Mouse (Mus musculus) MEL (cell line): ENCODE data around the gene Myh2. TPM values are rescaled to one million over a fixed set of nuclear protein-coding genes. Genes with fewer than 3 reads are reported as not detected.

ENCODE experiments used
- DNase-seq: peaks from one replicate; pipeline ENCODE4 v3.0.0; 2011; ENCODE audit warnings: low read depth, low spot score
- H3K27ac ChIP-seq: 2 replicates; pipeline ENCODE4 v1.5.1; 2012; ENCODE audit warnings: low read depth, mild to moderate bottlenecking, control low read depth, low read length, moderate library complexity; ENCODE audit not compliant: control insufficient read depth
- H3K27me3 ChIP-seq, 2 experiments: fragments of 150-350 bp in 1 of 2; sonication (generic) in 1 of 2; 2 replicates each; pipeline ENCODE4 v1.6.1; 2012; ENCODE audit warnings: low read length in 2 of 2, mild to moderate bottlenecking in 2 of 2, improper control_type of control experiment in 1 of 2, moderate library complexity in 1 of 2; ENCODE audit not compliant: insufficient read depth in 2 of 2, control insufficient read depth in 1 of 2
- H3K36me3 ChIP-seq, 2 experiments: 2 replicates each; pipeline ENCODE4 v1.6.1; 2012 to 2014; ENCODE audit warnings: low read length in 2 of 2, improper control_type of control experiment in 1 of 2, inconsistent platforms in 1 of 2, mild to moderate bottlenecking in 1 of 2; ENCODE audit not compliant: insufficient read depth in 2 of 2, control insufficient read depth in 1 of 2
- H3K4me1 ChIP-seq, 2 experiments: fragments of 150-350 bp in 1 of 2; sonication (generic) in 1 of 2; 2 replicates each; pipeline ENCODE4 v1.6.1; 2012; ENCODE audit warnings: low read length in 2 of 2, improper control_type of control experiment in 1 of 2, mild to moderate bottlenecking in 1 of 2; ENCODE audit not compliant: insufficient read depth in 2 of 2, control insufficient read depth in 1 of 2
- H3K4me3 ChIP-seq, 2 experiments: fragments of 150-350 bp in 1 of 2; sonication (generic) in 1 of 2; 2 replicates each; pipeline ENCODE4 v1.5.1; 2012; ENCODE audit warnings: low read depth in 2 of 2, low read length in 2 of 2, mild to moderate bottlenecking in 2 of 2, moderate library complexity in 2 of 2, control low read depth in 1 of 2, improper control_type of control experiment in 1 of 2; ENCODE audit not compliant: control insufficient read depth in 1 of 2, insufficient read depth in 1 of 2
- H3K79me2 ChIP-seq: 2 replicates; pipeline ENCODE4 v1.6.1; 2012; ENCODE audit warnings: mild to moderate bottlenecking, low read length, moderate library complexity; ENCODE audit not compliant: control insufficient read depth, poor library complexity, insufficient read depth
- H3K9ac ChIP-seq: 2 replicates; pipeline ENCODE4 v1.6.1; 2012; ENCODE audit warnings: low read depth, mild to moderate bottlenecking, control low read depth, low read length, moderate library complexity; ENCODE audit not compliant: control insufficient read depth, poor library complexity, severe bottlenecking
- H3K9me3 ChIP-seq: fragments of 150-350 bp; sonication (generic); replicated peaks from 2 replicates; pipeline ENCODE4 v1.6.1; 2012; ENCODE audit warnings: mild to moderate bottlenecking, low read length, improper control_type of control experiment, moderate library complexity; ENCODE audit not compliant: insufficient read depth
- CHD1 ChIP-seq: IDR thresholded peaks from 2 replicates; pipeline ENCODE4 v1.6.1; 2012; ENCODE audit warnings: low read depth, mild to moderate bottlenecking, inconsistent platforms, low read length, improper control_type of control experiment
- CHD2 ChIP-seq: IDR thresholded peaks from 2 replicates; pipeline ENCODE4 v1.6.1; 2011; ENCODE audit warnings: low read length, improper control_type of control experiment
- ELF1 ChIP-seq: IDR thresholded peaks from 2 replicates; pipeline ENCODE4 v1.6.1; 2014; ENCODE audit warnings: low read depth, mild to moderate bottlenecking, inconsistent platforms, low read length, improper control_type of control experiment, moderate library complexity
- EP300 ChIP-seq, 2 experiments: IDR thresholded peaks; 2 replicates each; pipeline ENCODE4 v1.6.1; 2011; ENCODE audit warnings: improper control_type of control experiment in 2 of 2, low read length in 2 of 2, low read depth in 1 of 2, mild to moderate bottlenecking in 1 of 2
- GABPA ChIP-seq: IDR thresholded peaks from 2 replicates; pipeline ENCODE4 v1.6.1; 2012; ENCODE audit warnings: low read depth, mild to moderate bottlenecking, inconsistent platforms, low read length, improper control_type of control experiment, moderate library complexity
- GATA1 ChIP-seq: IDR thresholded peaks from 2 replicates; pipeline ENCODE4 v1.6.1; 2011; ENCODE audit warnings: low read depth, low read length, improper control_type of control experiment
- HCFC1 ChIP-seq: IDR thresholded peaks from 2 replicates; pipeline ENCODE4 v1.6.1; 2012; ENCODE audit warnings: low read depth, mild to moderate bottlenecking, inconsistent platforms, low read length, improper control_type of control experiment, moderate library complexity
- KAT2A ChIP-seq: conservative IDR thresholded peaks from 2 replicates; pipeline ENCODE4 v1.6.1; 2012; ENCODE audit warnings: low read depth, low read length, improper control_type of control experiment, inconsistent platforms
- MAFK ChIP-seq: IDR thresholded peaks from 2 replicates; pipeline ENCODE4 v1.6.1; 2011; ENCODE audit warnings: low read depth, mild to moderate bottlenecking, low read length, improper control_type of control experiment, borderline replicate concordance
- MAX ChIP-seq: IDR thresholded peaks from 2 replicates; pipeline ENCODE4 v1.6.1; 2011; ENCODE audit warnings: low read length, improper control_type of control experiment
- MAZ ChIP-seq: IDR thresholded peaks from 2 replicates; pipeline ENCODE4 v1.6.1; 2012; ENCODE audit warnings: low read depth, mild to moderate bottlenecking, inconsistent platforms, low read length, improper control_type of control experiment
- MEF2A ChIP-seq: IDR thresholded peaks from 2 replicates; pipeline ENCODE4 v1.6.1; 2014; ENCODE audit warnings: low read depth, mild to moderate bottlenecking, inconsistent platforms, low read length, improper control_type of control experiment; ENCODE audit not compliant: poor library complexity, insufficient replicate concordance, severe bottlenecking; ENCODE audit errors: extremely low read depth
- POLR2A ChIP-seq, 2 experiments: IDR thresholded peaks; 2 replicates each; pipeline ENCODE4 v1.6.1; 2011 to 2012; ENCODE audit warnings: low read length in 2 of 2, mild to moderate bottlenecking in 2 of 2, control low read depth in 1 of 2, improper control_type of control experiment in 1 of 2, low read depth in 1 of 2, moderate library complexity in 1 of 2; ENCODE audit not compliant: control insufficient read depth in 1 of 2, insufficient read depth in 1 of 2, poor library complexity in 1 of 2
- POLR2AphosphoS2 ChIP-seq: IDR thresholded peaks from 2 replicates; pipeline ENCODE4 v1.6.1; 2011; ENCODE audit warnings: low read length, improper control_type of control experiment
- RCOR1 ChIP-seq: IDR thresholded peaks from 2 replicates; pipeline ENCODE4 v1.6.1; 2012; ENCODE audit warnings: low read depth, mild to moderate bottlenecking, inconsistent platforms, low read length, improper control_type of control experiment
- SMC3 ChIP-seq: IDR thresholded peaks from 2 replicates; pipeline ENCODE4 v1.6.1; 2011; ENCODE audit warnings: low read depth, low read length, improper control_type of control experiment
- TCF12 ChIP-seq: IDR thresholded peaks from 2 replicates; pipeline ENCODE4 v1.6.1; 2014; ENCODE audit warnings: low read depth, mild to moderate bottlenecking, inconsistent platforms, low read length, improper control_type of control experiment, moderate library complexity
- UBTF ChIP-seq: IDR thresholded peaks from 2 replicates; pipeline ENCODE4 v1.6.1; 2012; ENCODE audit warnings: low read depth, mild to moderate bottlenecking, inconsistent platforms, low read length, improper control_type of control experiment, moderate library complexity, borderline replicate concordance; ENCODE audit not compliant: insufficient read depth
- USF1 ChIP-seq: IDR thresholded peaks from 2 replicates; pipeline ENCODE4 v1.6.1; 2014; ENCODE audit warnings: low read depth, mild to moderate bottlenecking, inconsistent platforms, low read length, improper control_type of control experiment, moderate library complexity
- USF2 ChIP-seq, 2 experiments: IDR thresholded peaks; 2 replicates each; pipeline ENCODE4 v1.6.1; 2011 to 2012; ENCODE audit warnings: improper control_type of control experiment in 2 of 2, low read length in 2 of 2, borderline replicate concordance in 1 of 2, inconsistent platforms in 1 of 2, low read depth in 1 of 2, mild to moderate bottlenecking in 1 of 2; ENCODE audit not compliant: insufficient read depth in 1 of 2
- ZC3H11A ChIP-seq: IDR thresholded peaks from 2 replicates; pipeline ENCODE4 v1.6.1; 2012; ENCODE audit warnings: low read depth, mild to moderate bottlenecking, inconsistent platforms, low read length, improper control_type of control experiment
- ZKSCAN1 ChIP-seq: IDR thresholded peaks from 2 replicates; pipeline ENCODE4 v1.6.1; 2012; ENCODE audit warnings: low read depth, mild to moderate bottlenecking, inconsistent platforms, low read length, improper control_type of control experiment, moderate library complexity
- ZMIZ1 ChIP-seq: IDR thresholded peaks from 2 replicates; pipeline ENCODE4 v1.6.1; 2012; ENCODE audit warnings: low read depth, mild to moderate bottlenecking, inconsistent platforms, low read length, improper control_type of control experiment, moderate library complexity
- ZNF384 ChIP-seq: IDR thresholded peaks from 2 replicates; pipeline ENCODE4 v1.6.1; 2012; ENCODE audit warnings: low read depth, mild to moderate bottlenecking, inconsistent platforms, low read length, improper control_type of control experiment
- polyA plus RNA-seq, 2 experiments: library from polyadenylated mRNA; stranded (reverse) in 1 of 2; unstranded in 1 of 2; fragments of >175 nt in 1 of 2; fragments of >200 nt in 1 of 2; gene quantifications; 2 replicates each; pipeline versions ENCODE4 v1.2.1 to v1.2.4; 2012; ENCODE audit warnings: low replicate concordance in 2 of 2, low read depth in 1 of 2; ENCODE audit not compliant: insufficient read length in 2 of 2, insufficient read depth in 1 of 2, missing spikeins in 1 of 2
- total RNA-seq: library from RNA; depleted of rRNA; stranded (reverse); fragments of 300-350 nt; gene quantifications from 2 replicates; pipeline ENCODE4 v1.2.3, GENCODE M21; 2012

The Myh2 gene
- total and polyA plus RNA-seq, 3 experiments, result not detected

DNA sequence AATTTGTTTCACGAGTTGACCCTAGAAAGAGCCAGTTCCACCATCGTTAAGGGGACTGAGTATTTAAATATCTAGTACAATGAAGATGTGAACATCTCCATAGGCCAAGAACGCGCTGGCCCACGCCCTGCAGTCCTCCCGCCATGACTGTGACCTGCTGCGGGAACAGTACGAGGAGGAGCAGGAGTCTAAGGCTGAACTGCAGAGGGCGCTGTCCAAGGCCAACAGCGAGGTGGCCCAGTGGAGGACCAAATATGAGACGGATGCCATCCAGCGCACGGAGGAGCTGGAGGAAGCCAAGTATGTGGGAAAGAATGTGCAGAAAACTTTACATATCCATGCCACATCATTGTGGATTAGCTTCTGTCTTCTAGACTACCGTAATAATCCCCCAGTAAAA lies 20.7 kb downstream of the Myh2 start:
- no peak overlapping the region for H3K4me3 ChIP-seq
- no peak for DNase-seq
- no peak for TF ChIP-seq TCF12
- TF ChIP-seq HCFC1, result no peak
- TF ChIP-seq GABPA, result no peak
- TF ChIP-seq ZKSCAN1, result no peak
- TF ChIP-seq SMC3, result no peak
- TF ChIP-seq UBTF, result no peak
- TF ChIP-seq USF2 (IDR thresholded peaks at IDR 0.05; ENCODE audit: borderline replicate concordance in 1 of 2, insufficient read depth in 1 of 2, low read depth in 1 of 2, low read length in 2 of 2), result no peak
- TF ChIP-seq EP300 (IDR thresholded peaks at IDR 0.05; ENCODE audit: low read depth in 1 of 2, low read length in 2 of 2), result no peak
- no peak for TF ChIP-seq KAT2A
- TF ChIP-seq MAFK, result no peak
- no peak for TF ChIP-seq MEF2A
- TF ChIP-seq POLR2A (IDR thresholded peaks at IDR 0.05; ENCODE audit: control insufficient read depth in 1 of 2, insufficient read depth in 1 of 2, low read depth in 1 of 2, low read length in 2 of 2, poor library complexity in 1 of 2), result no peak
- no peak for TF ChIP-seq ELF1
- no peak for TF ChIP-seq ZNF384
- TF ChIP-seq ZMIZ1, result no peak
- TF ChIP-seq CHD1, result no peak
- no peak for TF ChIP-seq RCOR1
- TF ChIP-seq MAX, result no peak
- TF ChIP-seq CHD2, result no peak
- no peaks in the 10 kb centered on the region for H3K36me3 ChIP-seq
- no peaks in the 10 kb centered on the region; a peak in 1 of 4 replicates for H3K27me3 ChIP-seq
- H3K79me2 ChIP-seq, result no peaks in the 10 kb centered on the region
- H3K27ac ChIP-seq, result no peak overlapping the region
- no peaks in the 10 kb centered on the region for H3K9me3 ChIP-seq
- no peak overlapping the region for H3K9ac ChIP-seq
- H3K4me1 ChIP-seq, result no peaks in the 10 kb centered on the region

- no peak overlapping the region for H3K4me3 ChIP-seq
- H3K36me3 ChIP-seq, result no peaks in the 10 kb centered on the region
- no peak for TF ChIP-seq ZNF384
- no peak for TF ChIP-seq MAFK
- TF ChIP-seq ELF1, result no peak
- no peak for TF ChIP-seq MAZ
- TF ChIP-seq CHD2, result no peak
- TF ChIP-seq UBTF, result no peak
- TF ChIP-seq USF1, result no peak
- no peak for TF ChIP-seq POLR2AphosphoS2
- no peak for TF ChIP-seq ZC3H11A
- TF ChIP-seq POLR2A (IDR thresholded peaks at IDR 0.05; ENCODE audit: control insufficient read depth in 1 of 2, insufficient read depth in 1 of 2, low read depth in 1 of 2, low read length in 2 of 2, poor library complexity in 1 of 2), result no peak
- TF ChIP-seq GATA1, result no peak
- TF ChIP-seq USF2 (IDR thresholded peaks at IDR 0.05; ENCODE audit: borderline replicate concordance in 1 of 2, insufficient read depth in 1 of 2, low read depth in 1 of 2, low read length in 2 of 2), result no peak
- no peaks in the 10 kb centered on the region; a peak in 1 of 4 replicates for H3K27me3 ChIP-seq
- no peaks in the 10 kb centered on the region for H3K4me1 ChIP-seq
- no peak for DNase-seq
- no peak overlapping the region for H3K27ac ChIP-seq
- H3K9ac ChIP-seq, result no peak overlapping the region
- no peaks in the 10 kb centered on the region for H3K9me3 ChIP-seq
- H3K79me2 ChIP-seq, result no peaks in the 10 kb centered on the region
Measured at GRCm38 (mm10) chr11:67199321-67199720, 28.5 kb downstream of the Myh2 start.
